Mouse (Mus musculus) small intestine, adult 2 months (tissue): ENCODE data around the gene Smn1.
"Not testable (repeated sequence)": the region's sequence is repeated elsewhere in the genome, so short reads cannot be mapped to it uniquely, and the experiment has no call there.

Experiments
- CTCF ChIP-seq: fragments of 200-500 bp; IDR thresholded peaks from 2 replicates; pipeline ENCODE4 v1.5.1; 2012; ENCODE audit warnings: low read depth, mild to moderate bottlenecking, control low read depth, inconsistent platforms, low read length, moderate library complexity, mixed read lengths; ENCODE audit not compliant: insufficient replicate concordance, insufficient read length; ENCODE audit errors: extremely low read depth
- POLR2A ChIP-seq: fragments of 200-500 bp; IDR thresholded peaks from 2 replicates; pipeline ENCODE4 v1.6.1; 2012; ENCODE audit warnings: low read depth, mild to moderate bottlenecking, control low read depth, inconsistent platforms, low read length, moderate library complexity

DNA sequence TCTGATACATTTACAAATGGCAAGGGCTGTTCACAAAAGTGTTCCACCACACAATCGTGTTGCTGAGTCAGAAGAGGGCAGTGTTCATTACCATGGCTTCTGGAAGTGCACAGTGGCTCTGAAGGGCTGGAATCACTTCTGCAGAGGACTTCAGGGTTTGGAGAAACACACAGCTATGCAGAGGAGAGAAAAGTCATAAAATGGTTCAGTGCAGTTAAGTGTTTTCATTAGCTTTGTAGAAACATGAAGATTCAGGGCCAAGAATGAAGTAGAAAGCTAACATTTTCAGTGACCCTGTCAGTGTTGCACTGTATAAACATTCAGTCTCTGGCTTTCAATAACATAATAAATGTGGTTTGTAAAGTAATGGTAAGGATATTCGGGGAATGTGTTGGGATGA lies 41.7 kb downstream of the Smn1 start:
- not testable (repeated sequence) for TF ChIP-seq CTCF, POLR2A
